9 mouse cellular contexts compared by ENCODE assay signal in genomic region chr10:18508586-18508985, GRCm38 (mm10). TPM values are rescaled to one million over a fixed set of nuclear protein-coding genes. Genes with fewer than 3 reads are reported as not detected.
DNase-seq lines count a peak whose midpoint lies in the region; ATAC-seq and TF ChIP-seq lines count a peak whose summit lies in the region.
"Had no signal": no experiment of that assay in that cellular context is flagged by ENCODE, and none has a peak within 500 bp of the region (broad histone marks: within the 10 kb centered on the region; RNA-seq: fewer than 3 reads in every experiment).

No protein-coding gene starts in this region.

- H3K36me3 ChIP-seq in kidney, adult 2 months (ENCODE audit: control insufficient read depth, insufficient read depth, low read length): peaks cover 2% of the 10 kb centered on the region
- 0 out of 2 replicates have a peak, but pooled peaks cover 8% of the 10 kb centered on the region for H3K36me3 ChIP-seq in kidney, embryonic 16.5 days (ENCODE audit: insufficient read depth, low read length)
- no peaks in the 10 kb centered on the region; the same call in 1 of the 2 replicates for H3K36me3 ChIP-seq in hindbrain, postnatal 0 days (ENCODE audit: insufficient read depth, low read length)
- H3K36me3 ChIP-seq: stomach, embryonic 15.5 days had no signal

- H3K4me3 ChIP-seq in kidney, adult 2 months (ENCODE audit: insufficient read depth, low read depth, low read length): no peak overlapping the region
- no peak overlapping the region for H3K4me3 ChIP-seq in kidney, embryonic 16.5 days (ENCODE audit: low read length)
- no peak overlapping the region for H3K4me3 ChIP-seq in hindbrain, postnatal 0 days (ENCODE audit: low read length)
- H3K4me3 ChIP-seq: stomach, embryonic 15.5 days had no signal

- TF ChIP-seq POLR2A in kidney, adult 2 months (IDR thresholded peaks at IDR 0.05; ENCODE audit: low read depth, low read length): no peak

- no peak overlapping the region for H3K9ac ChIP-seq in kidney, embryonic 16.5 days (replicated peaks; ENCODE audit: low read length)
- no peak overlapping the region for H3K9ac ChIP-seq in hindbrain, postnatal 0 days (replicated peaks; ENCODE audit: low read length)
- H3K9ac ChIP-seq: stomach, embryonic 15.5 days had no signal

- TF ChIP-seq CTCF in kidney, adult 2 months (conservative IDR thresholded peaks at IDR 0.05; ENCODE audit: insufficient read depth, insufficient read length, low read depth, low read length): no peak
- TF ChIP-seq CTCF in hindbrain, postnatal 0 days (IDR thresholded peaks at IDR 0.05; ENCODE audit: low read depth): no peak

- H3K27ac ChIP-seq in kidney, adult 2 months (ENCODE audit: insufficient read depth, low read depth, low read length): no peak overlapping the region
- no peak overlapping the region for H3K27ac ChIP-seq in kidney, embryonic 16.5 days (ENCODE audit: low read length)
- H3K27ac ChIP-seq in hindbrain, postnatal 0 days: peak overlapping the region; percentile 75; the same call in 1 of the 2 replicates
- H3K27ac ChIP-seq: stomach, embryonic 15.5 days had no signal

- DNase-seq in kidney, adult 2 months: peak; percentile 18
- peak; percentile 58 to 79 for DNase-seq in frontal cortex, adult 2 months (ENCODE audit: extremely low spot score in 1 of 2, low spot score in 1 of 2)
- peak; percentile 75 for DNase-seq in hindbrain, postnatal 0 days (ENCODE audit: low spot score)
- peak; percentile 51 for DNase-seq in right cerebral cortex, postnatal 25 days
- DNase-seq in embryo, embryonic 10.5 days (ENCODE audit: low spot score): no peak
- DNase-seq in ovary, adult 18-20 months (ENCODE audit: low spot score): no peak
- DNase-seq in ovary, postnatal 10 days (ENCODE audit: low spot score): no peak

- no peaks in the 10 kb centered on the region for H3K27me3 ChIP-seq in kidney, adult 2 months (replicated peaks; ENCODE audit: control insufficient read depth, insufficient read depth, low read length)
- no peaks in the 10 kb centered on the region for H3K27me3 ChIP-seq in kidney, embryonic 16.5 days (ENCODE audit: insufficient read depth, low read length)
- H3K27me3 ChIP-seq in hindbrain, postnatal 0 days (ENCODE audit: insufficient read depth, low read length): no peaks in the 10 kb centered on the region
- H3K27me3 ChIP-seq: stomach, embryonic 15.5 days had no signal

- peaks cover 7% of the 10 kb centered on the region; the same call in 1 of the 2 replicates for H3K4me1 ChIP-seq in kidney, adult 2 months (ENCODE audit: control insufficient read depth, insufficient read depth, low read length)
- H3K4me1 ChIP-seq in kidney, embryonic 16.5 days (ENCODE audit: insufficient read depth, low read length): peaks cover 7% of the 10 kb centered on the region; the same call in 1 of the 2 replicates
- H3K4me1 ChIP-seq in hindbrain, postnatal 0 days (ENCODE audit: insufficient read depth, low read length): peaks cover 11% of the 10 kb centered on the region

- WGBS in kidney, adult 2 months: 100% methylated on average over 1 of the region's 1 CpGs
- 91% methylated on average over 1 of the region's 1 CpGs for WGBS in kidney, embryonic 16.5 days
- 50% methylated on average over 1 of the region's 1 CpGs for WGBS in hindbrain, postnatal 0 days

- no peak for ATAC-seq in kidney, embryonic 16.5 days (ENCODE audit: low FRiP score, low TSS enrichment)
- peak; percentile 94 for ATAC-seq in hindbrain, postnatal 0 days

- no peak overlapping the region for H3K4me2 ChIP-seq in kidney, embryonic 16.5 days (replicated peaks; ENCODE audit: low read depth, low read length)
- no peak overlapping the region for H3K4me2 ChIP-seq in hindbrain, postnatal 0 days (ENCODE audit: low read depth, low read length)
- H3K4me2 ChIP-seq: stomach, embryonic 15.5 days had no signal

- H3K9me3 ChIP-seq in kidney, embryonic 16.5 days (ENCODE audit: low read length): no peaks in the 10 kb centered on the region
- H3K9me3 ChIP-seq in hindbrain, postnatal 0 days (ENCODE audit: low read length): no peaks in the 10 kb centered on the region
- H3K9me3 ChIP-seq: stomach, embryonic 15.5 days had no signal

RNA-seq across cellular contexts. Expression of gene Hebp2, which starts 37.3 kb away (rescaled TPM):
- 1.9 and 2.9 TPM in 2 replicates for polyA plus RNA-seq in kidney, adult 2 months (2012; rRNA removed)
- polyA plus RNA-seq in kidney, embryonic 16.5 days (2015; fragmentation: Nextera tagmentation; extraction: Ambion mirVana): 13.3 and 14.2 TPM in 2 replicates
- 3.2 and 3.7 TPM in 2 replicates for polyA plus RNA-seq in frontal cortex, adult 2 months (2012; rRNA removed)
- total RNA-seq in hindbrain, postnatal 0 days (2014; rRNA removed): 4.9 and 5.1 TPM in 2 replicates
- polyA plus RNA-seq in hindbrain, postnatal 0 days (2015; fragmentation: Nextera tagmentation; extraction: Ambion mirVana): 14.9 and 15.3 TPM in 2 replicates

Comparison
In these comparisons a context has a peak if more than half of its experiments do, and no peak if none do; other contexts are left out.
1. DNase-seq: peak in kidney, adult 2 months (single experiment), frontal cortex, adult 2 months (2 of 2), hindbrain, postnatal 0 days (single experiment) and right cerebral cortex, postnatal 25 days (single experiment); none in embryo, embryonic 10.5 days (single experiment), ovary, adult 18-20 months (single experiment) and ovary, postnatal 10 days (single experiment).